In the genomic region with DNA sequence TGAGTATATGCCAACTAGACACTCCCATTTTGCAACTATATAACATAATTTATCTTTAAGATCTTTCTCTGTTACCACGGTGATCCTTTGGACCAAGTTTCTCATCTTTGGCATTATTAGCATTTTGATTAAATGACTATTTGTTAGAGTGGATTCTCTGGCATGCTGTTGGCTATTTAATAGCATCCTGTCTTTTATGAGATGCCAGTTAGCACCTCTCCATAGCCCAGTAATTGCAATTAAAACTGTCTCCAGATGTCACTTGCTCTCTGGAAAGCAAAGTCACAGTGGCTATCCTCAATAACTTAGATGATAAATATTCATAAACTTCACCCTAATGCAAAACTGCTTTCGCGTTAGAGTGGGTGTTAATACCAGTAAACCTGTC, we compare ENCODE assay signal across 19 mouse cellular contexts.
"Had no signal": no experiment of that assay in that cellular context is flagged by ENCODE, and none has a peak within 500 bp of the region (broad histone marks: within the 10 kb centered on the region; RNA-seq: fewer than 3 reads in every experiment).

No protein-coding gene starts in this region.

- H3K4me3 ChIP-seq: kidney, embryonic 15.5 days; limb, embryonic 12.5 days; limb, embryonic 15.5 days; megakaryocyte, embryonic 14.5 days; midbrain, embryonic 10.5 days; midbrain, embryonic 13.5 days; stomach, embryonic 15.5 days had no signal

- DNase-seq: kidney, postnatal 10 days; kidney, postnatal 36 days; left cerebral cortex, postnatal 4 days; liver, postnatal 0 days; lung, embryonic 14.5 days; right cerebral cortex, postnatal 25 days; spleen, adult 18-20 months; thymus, postnatal 25 days had no signal

- ATAC-seq: liver, postnatal 0 days; lung, postnatal 0 days had no signal

- H3K9me3 ChIP-seq: kidney, embryonic 15.5 days; limb, embryonic 12.5 days; limb, embryonic 15.5 days; megakaryocyte, embryonic 14.5 days; midbrain, embryonic 10.5 days; midbrain, embryonic 13.5 days; stomach, embryonic 15.5 days had no signal

- H3K27me3 ChIP-seq: kidney, embryonic 15.5 days; limb, embryonic 12.5 days; limb, embryonic 15.5 days; megakaryocyte, embryonic 14.5 days; midbrain, embryonic 13.5 days; stomach, embryonic 15.5 days had no signal

- H3K9ac ChIP-seq: kidney, embryonic 15.5 days; limb, embryonic 12.5 days; limb, embryonic 15.5 days; liver, embryonic 14.5 days; liver, postnatal 0 days; lung, embryonic 14.5 days; midbrain, embryonic 13.5 days; stomach, embryonic 15.5 days had no signal

- H3K4me1 ChIP-seq: megakaryocyte, embryonic 14.5 days; stomach, embryonic 15.5 days had no signal

- H3K27ac ChIP-seq: kidney, embryonic 15.5 days; limb, embryonic 12.5 days; limb, embryonic 15.5 days; liver, embryonic 14.5 days; macrophage; midbrain, embryonic 10.5 days; stomach, embryonic 15.5 days had no signal

- H3K4me2 ChIP-seq: kidney, embryonic 15.5 days; limb, embryonic 12.5 days; limb, embryonic 15.5 days; liver, embryonic 11.5 days; lung, embryonic 14.5 days; midbrain, embryonic 13.5 days; stomach, embryonic 15.5 days had no signal

- H3K36me3 ChIP-seq: kidney, embryonic 15.5 days; limb, embryonic 12.5 days; limb, embryonic 15.5 days; midbrain, embryonic 10.5 days; midbrain, embryonic 13.5 days; stomach, embryonic 15.5 days had no signal
